8 mouse cellular contexts compared by ENCODE assay signal in the genomic region with DNA sequence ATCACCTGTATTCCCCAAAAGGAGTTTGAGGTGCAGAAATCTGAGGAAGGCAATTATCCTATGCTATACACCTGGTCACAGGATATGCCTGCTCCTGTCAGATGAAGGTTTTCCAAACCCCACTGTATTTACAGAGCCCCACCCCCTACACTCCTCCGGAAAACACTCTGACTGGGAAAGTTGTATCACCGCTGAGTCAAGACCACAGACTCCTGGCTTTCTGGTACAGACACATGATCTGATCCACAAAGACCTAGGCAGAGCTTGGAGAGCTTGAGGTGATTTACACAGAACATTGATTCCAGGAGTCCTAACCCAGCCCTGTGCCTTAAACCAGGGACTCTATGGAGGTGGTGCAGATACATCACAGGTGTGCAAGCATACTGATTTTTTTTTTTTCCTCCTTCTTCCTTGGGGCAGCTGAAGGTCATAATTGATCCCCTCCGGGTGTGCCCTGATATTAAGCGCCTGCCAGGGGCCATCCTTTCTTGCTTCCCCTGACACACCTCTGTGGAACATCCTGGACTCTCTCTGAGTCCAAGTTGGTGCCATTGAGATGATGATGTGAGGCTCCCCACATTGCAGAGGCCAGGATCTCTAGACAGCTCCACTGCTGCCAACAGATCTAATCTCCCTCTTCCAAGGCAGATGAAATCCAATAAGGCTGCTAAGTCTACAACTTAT. TPM values are rescaled to one million over a fixed set of nuclear protein-coding genes. Genes with fewer than 3 reads are reported as not detected.
DNase-seq lines count a peak whose midpoint lies in the region; ATAC-seq and TF ChIP-seq lines count a peak whose summit lies in the region.

No protein-coding gene starts in this region.

- H3K36me3 ChIP-seq in kidney, postnatal 0 days (ENCODE audit: insufficient read depth, low read length) = no peaks in the 10 kb centered on the region
- H3K36me3 ChIP-seq in embryonic facial prominence, embryonic 11.5 days (replicated peaks; ENCODE audit: control insufficient read depth, insufficient read depth, low read depth, low read length) = no peaks in the 10 kb centered on the region
- H3K36me3 ChIP-seq in intestine, embryonic 14.5 days (ENCODE audit: control insufficient read depth, insufficient read depth, low read length) = no peaks in the 10 kb centered on the region
- no peaks in the 10 kb centered on the region for H3K36me3 ChIP-seq in midbrain, postnatal 0 days (ENCODE audit: insufficient read depth, low read length)
- H3K36me3 ChIP-seq in thymus, adult 2 months (ENCODE audit: control insufficient read depth, insufficient read depth, low read length) = no peaks in the 10 kb centered on the region

- peak overlapping the region; percentile 84 for H3K4me2 ChIP-seq in kidney, postnatal 0 days (ENCODE audit: low read length)
- H3K4me2 ChIP-seq in embryonic facial prominence, embryonic 11.5 days (ENCODE audit: low read depth, low read length) = peak overlapping the region; percentile 69
- peak overlapping the region; percentile 67 for H3K4me2 ChIP-seq in intestine, embryonic 14.5 days (ENCODE audit: low read length)
- peak overlapping the region; percentile 77 for H3K4me2 ChIP-seq in midbrain, postnatal 0 days (ENCODE audit: low read depth, low read length, poor library complexity, severe bottlenecking)

- DNase-seq in kidney, postnatal 0 days (ENCODE audit: low spot score) = no peak
- DNase-seq in kidney, adult 9 months = no peak
- no peak for DNase-seq in embryonic facial prominence, embryonic 11.5 days (ENCODE audit: low spot score)
- no peak for DNase-seq in intestine, embryonic 14.5 days (ENCODE audit: low spot score)
- no peak for DNase-seq in midbrain, postnatal 0 days (ENCODE audit: low spot score)
- DNase-seq in gastrocnemius, adult 18-20 months (ENCODE audit: low spot score) = no peak
- DNase-seq in thymus, adult 2 months = no peak
- DNase-seq in layer of hippocampus, postnatal 36 days = no peak

- peak overlapping the region; percentile 90 for H3K4me3 ChIP-seq in kidney, postnatal 0 days (replicated peaks; ENCODE audit: low read depth, low read length)
- H3K4me3 ChIP-seq in embryonic facial prominence, embryonic 11.5 days (ENCODE audit: low read depth, low read length) = peak overlapping the region; percentile 86
- H3K4me3 ChIP-seq in intestine, embryonic 14.5 days (ENCODE audit: low read depth, low read length) = peak overlapping the region; percentile 74
- peak overlapping the region; percentile 89 for H3K4me3 ChIP-seq in midbrain, postnatal 0 days (ENCODE audit: low read depth, low read length)
- H3K4me3 ChIP-seq in thymus, adult 2 months (ENCODE audit: control insufficient read depth, insufficient read depth, low read length) = no peak overlapping the region

- TF ChIP-seq CTCF in kidney, postnatal 0 days (IDR thresholded peaks at IDR 0.05; ENCODE audit: low read depth) = no peak
- no peak for TF ChIP-seq CTCF in midbrain, postnatal 0 days (IDR thresholded peaks at IDR 0.05)
- TF ChIP-seq CTCF in thymus, adult 2 months (IDR thresholded peaks at IDR 0.05; ENCODE audit: borderline replicate concordance, control insufficient read depth, extremely low read depth, insufficient read depth, low read length, poor library complexity) = no peak

- no peak for TF ChIP-seq POLR2A in thymus, adult 2 months (IDR thresholded peaks at IDR 0.05; ENCODE audit: control insufficient read depth, extremely low read depth, insufficient read depth, low read length, poor library complexity)

- no peak for ATAC-seq in kidney, postnatal 0 days (replicated peaks; ENCODE audit: low FRiP score, low read depth)
- ATAC-seq in embryonic facial prominence, embryonic 11.5 days (replicated peaks; ENCODE audit: insufficient number of reproducible peaks, low FRiP score, low TSS enrichment, low read depth) = no peak
- no peak for ATAC-seq in intestine, embryonic 14.5 days (replicated peaks; ENCODE audit: low FRiP score, low TSS enrichment, low read depth)
- ATAC-seq in midbrain, postnatal 0 days (ENCODE audit: low FRiP score) = no peak

- H3K27ac ChIP-seq in kidney, postnatal 0 days = no peak overlapping the region
- H3K27ac ChIP-seq in embryonic facial prominence, embryonic 11.5 days (replicated peaks; ENCODE audit: low read depth, low read length) = no peak overlapping the region
- H3K27ac ChIP-seq in intestine, embryonic 14.5 days (ENCODE audit: low read depth) = no peak overlapping the region
- no peak overlapping the region for H3K27ac ChIP-seq in midbrain, postnatal 0 days (ENCODE audit: low read depth, low read length)
- no peak overlapping the region for H3K27ac ChIP-seq in thymus, adult 2 months (ENCODE audit: control insufficient read depth, insufficient read depth, low read length)

- H3K4me1 ChIP-seq in kidney, postnatal 0 days (replicated peaks; ENCODE audit: insufficient read depth, low read length) = peaks cover 22% of the 10 kb centered on the region
- H3K4me1 ChIP-seq in embryonic facial prominence, embryonic 11.5 days (ENCODE audit: control insufficient read depth, insufficient read depth, low read length) = peaks cover 9% of the 10 kb centered on the region
- H3K4me1 ChIP-seq in intestine, embryonic 14.5 days (replicated peaks; ENCODE audit: control insufficient read depth, insufficient read depth, low read length) = peaks cover 8% of the 10 kb centered on the region
- peaks cover 8% of the 10 kb centered on the region; the same call in 1 of the 2 replicates for H3K4me1 ChIP-seq in midbrain, postnatal 0 days (ENCODE audit: insufficient read depth, low read length)
- H3K4me1 ChIP-seq in thymus, adult 2 months (replicated peaks; ENCODE audit: control insufficient read depth, insufficient read depth, low read length) = peaks cover 21% of the 10 kb centered on the region

- H3K9ac ChIP-seq in kidney, postnatal 0 days (ENCODE audit: low read depth, low read length) = peak overlapping the region; percentile 97; the same call in 1 of the 2 replicates
- peak overlapping the region; percentile 92 for H3K9ac ChIP-seq in embryonic facial prominence, embryonic 11.5 days (replicated peaks; ENCODE audit: low read length)
- peak overlapping the region; percentile 82 for H3K9ac ChIP-seq in intestine, embryonic 14.5 days (ENCODE audit: low read length)
- H3K9ac ChIP-seq in midbrain, postnatal 0 days (replicated peaks; ENCODE audit: low read length, poor library complexity, severe bottlenecking) = no peak overlapping the region

- 27% methylated on average over 4 of the region's 4 CpGs for WGBS in kidney, postnatal 0 days
- 48% methylated on average over 4 of the region's 4 CpGs for WGBS in embryonic facial prominence, embryonic 11.5 days
- 49% methylated on average over 4 of the region's 4 CpGs for WGBS in intestine, embryonic 14.5 days
- 72% methylated on average over 4 of the region's 4 CpGs for WGBS in midbrain, postnatal 0 days
- WGBS in thymus, adult 2 months = 80% methylated on average over 4 of the region's 4 CpGs

- H3K27me3 ChIP-seq in kidney, postnatal 0 days (ENCODE audit: insufficient read depth, low read length) = no peaks in the 10 kb centered on the region
- no peaks in the 10 kb centered on the region for H3K27me3 ChIP-seq in embryonic facial prominence, embryonic 11.5 days (ENCODE audit: control insufficient read depth, insufficient read depth, low read length)
- no peaks in the 10 kb centered on the region for H3K27me3 ChIP-seq in intestine, embryonic 14.5 days (replicated peaks; ENCODE audit: control insufficient read depth, insufficient read depth, low read length)
- no peaks in the 10 kb centered on the region for H3K27me3 ChIP-seq in midbrain, postnatal 0 days (ENCODE audit: insufficient read depth, low read length)
- no peaks in the 10 kb centered on the region for H3K27me3 ChIP-seq in thymus, adult 2 months (ENCODE audit: control insufficient read depth, insufficient read depth, low read length)

- H3K9me3 ChIP-seq in kidney, postnatal 0 days (replicated peaks; ENCODE audit: low read length) = no peaks in the 10 kb centered on the region
- no peaks in the 10 kb centered on the region for H3K9me3 ChIP-seq in embryonic facial prominence, embryonic 11.5 days (replicated peaks; ENCODE audit: control insufficient read depth, low read length)
- H3K9me3 ChIP-seq in intestine, embryonic 14.5 days (ENCODE audit: control insufficient read depth, low read length) = no peaks in the 10 kb centered on the region
- no peaks in the 10 kb centered on the region for H3K9me3 ChIP-seq in midbrain, postnatal 0 days (ENCODE audit: low read length)

RNA-seq across cellular contexts. Expression of gene Fmnl3, which starts 1.6 kb away (rescaled TPM):
- polyA plus RNA-seq in kidney, postnatal 0 days (2015; fragmentation: Nextera tagmentation; extraction: Ambion mirVana) = 31.6 and 33.4 TPM in 2 replicates
- 17.1 and 17.6 TPM in 2 replicates for polyA plus RNA-seq in embryonic facial prominence, embryonic 11.5 days (2014; fragmentation: Nextera tagmentation; extraction: Ambion mirVana)
- polyA plus RNA-seq in intestine, embryonic 14.5 days (2014; fragmentation: Nextera tagmentation; extraction: Ambion mirVana) = 15.9 and 19.5 TPM in 2 replicates
- total RNA-seq in midbrain, postnatal 0 days (2014; rRNA removed) = 13.5 and 15.5 TPM in 2 replicates
- polyA plus RNA-seq in midbrain, postnatal 0 days (2015; fragmentation: Nextera tagmentation; extraction: Ambion mirVana) = 8.5 and 9.8 TPM in 2 replicates
- 1 to 10 TPM; 4.2 to 7.7 TPM for total RNA-seq in gastrocnemius, adult 18-20 months (2021)
- polyA plus RNA-seq in thymus, adult 2 months (2012; rRNA removed) = 55.5 and 59.6 TPM in 2 replicates
- total RNA-seq in layer of hippocampus, postnatal 36 days (2021) = 1 to 10 TPM; 9.2 to 10.0 TPM

RNA-seq across cellular contexts. Expression of gene Tmbim6, which starts 24.0 kb away (rescaled TPM):
- 774 and 842 TPM in 2 replicates for polyA plus RNA-seq in kidney, postnatal 0 days (2015; fragmentation: Nextera tagmentation; extraction: Ambion mirVana)
- 225 and 228 TPM in 2 replicates for polyA plus RNA-seq in embryonic facial prominence, embryonic 11.5 days (2014; fragmentation: Nextera tagmentation; extraction: Ambion mirVana)
- 368 and 370 TPM in 2 replicates for polyA plus RNA-seq in intestine, embryonic 14.5 days (2014; fragmentation: Nextera tagmentation; extraction: Ambion mirVana)
- 270 and 327 TPM in 2 replicates for total RNA-seq in midbrain, postnatal 0 days (2014; rRNA removed)
- 327 and 348 TPM in 2 replicates for polyA plus RNA-seq in midbrain, postnatal 0 days (2015; fragmentation: Nextera tagmentation; extraction: Ambion mirVana)
- 100 to 1,000 TPM; 197 to 208 TPM for total RNA-seq in gastrocnemius, adult 18-20 months (2021)
- polyA plus RNA-seq in thymus, adult 2 months (2012; rRNA removed) = 723 and 818 TPM in 2 replicates
- total RNA-seq in layer of hippocampus, postnatal 36 days (2021) = 100 to 1,000 TPM; 357 TPM
